Mouse (Mus musculus) adrenal gland, postnatal 25 days (tissue): ENCODE measurements around the gene Cfap58. TPM values are rescaled to one million over a fixed set of nuclear protein-coding genes. Genes with fewer than 3 reads are reported as not detected.

Experiments used
- DNase-seq: peaks from one replicate; pipeline ENCODE4 v3.0.0; 2021; ENCODE audit warnings: mixed read lengths
- total RNA-seq: library from RNA; stranded (reverse); gene quantifications from 2 replicates; pipeline ENCODE4 v1.2.3, GENCODE M21; 2021

The Cfap58 gene
- total RNA-seq, 1 experiment from 2014 or later: not detected

- no peak for DNase-seq
These were observed 20.1 kb upstream of the Cfap58 start for GRCm38 (mm10) chr19:47917396-47917795.

- DNase-seq: no peak
These were observed 19.5 kb upstream of the Cfap58 start for GRCm38 (mm10) chr19:47918016-47918415.

- DNase-seq: no peak
These were observed 18.9 kb upstream of the Cfap58 start for GRCm38 (mm10) chr19:47918455-47919101.

- peak; percentile 75 for DNase-seq
These were observed 18.1 kb upstream of the Cfap58 start, which contains the start of the genes Cfap43 and Itprip for GRCm38 (mm10) chr19:47919126-47919965. Gene Cfap43, minus strand, starts transcription at chr19:47919287. Gene Itprip, minus strand, starts transcription at chr19:47919299.

- no peak for DNase-seq
These were observed 17.5 kb upstream of the Cfap58 start for GRCm38 (mm10) chr19:47919966-47920375.

GRCm38 (mm10) chr19:47925819-47926218, 11.7 kb upstream of the Cfap58 start:
- no peak for DNase-seq

GRCm38 (mm10) chr19:47927032-47927431, 10.4 kb upstream of the Cfap58 start:
- no peak for DNase-seq

- DNase-seq: no peak
These were observed 8.4 kb upstream of the Cfap58 start for GRCm38 (mm10) chr19:47929043-47929442.

- DNase-seq: no peak
These were observed 5.4 kb upstream of the Cfap58 start for GRCm38 (mm10) chr19:47931982-47932638.

GRCm38 (mm10) chr19:47934146-47934545, 3.3 kb upstream of the Cfap58 start:
- DNase-seq: no peak

GRCm38 (mm10) chr19:47934636-47935238, 2.7 kb upstream of the Cfap58 start:
- no peak for DNase-seq

- no peak for DNase-seq
These were observed 1.9 kb upstream of the Cfap58 start for GRCm38 (mm10) chr19:47935530-47935929.

- DNase-seq: no peak
These were observed 985 bp upstream of the Cfap58 start for GRCm38 (mm10) chr19:47936490-47936889.

GRCm38 (mm10) chr19:47936938-47937337, 537 bp upstream of the Cfap58 start:
- no peak for DNase-seq

- DNase-seq: no peak
These were observed 1.9 kb downstream of the Cfap58 start for GRCm38 (mm10) chr19:47939361-47939760.

- DNase-seq: no peak
These were observed 9.5 kb downstream of the Cfap58 start for GRCm38 (mm10) chr19:47946821-47947465.

GRCm38 (mm10) chr19:47950946-47951345, 13.5 kb downstream of the Cfap58 start:
- no peak for DNase-seq

GRCm38 (mm10) chr19:47953169-47953568, 15.7 kb downstream of the Cfap58 start:
- no peak for DNase-seq

- DNase-seq: no peak
These were observed 20.7 kb downstream of the Cfap58 start for GRCm38 (mm10) chr19:47958181-47958580.

GRCm38 (mm10) chr19:47968993-47969659, 31.7 kb downstream of the Cfap58 start:
- no peak for DNase-seq

- no peak for DNase-seq
These were observed 33.6 kb downstream of the Cfap58 start for GRCm38 (mm10) chr19:47971066-47971465.
